20 mouse cellular contexts compared by ENCODE assay signal in the genomic region with DNA sequence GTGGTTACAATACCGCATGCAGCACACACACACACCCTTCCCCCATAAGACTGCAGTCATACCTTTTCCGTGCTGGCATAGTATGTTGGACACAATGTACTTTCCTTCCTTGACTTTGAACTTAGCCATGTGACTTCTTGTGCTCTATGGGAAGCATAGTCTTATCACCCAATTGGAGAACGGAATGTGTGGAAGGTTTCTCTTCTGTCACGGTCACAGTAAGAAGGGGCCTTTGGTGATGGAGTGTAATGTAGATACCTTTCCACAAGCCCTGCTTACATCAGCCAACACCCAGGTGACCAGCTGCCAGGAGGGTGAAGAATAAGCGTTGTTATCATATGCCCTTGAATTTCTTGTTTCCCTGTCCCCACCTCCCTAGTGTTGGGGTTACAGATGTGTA.
DNase-seq lines count a peak whose midpoint lies in the region; ATAC-seq and TF ChIP-seq lines count a peak whose summit lies in the region.
"Had no signal": no experiment of that assay in that cellular context is flagged by ENCODE, and none has a peak within 500 bp of the region (broad histone marks: within the 10 kb centered on the region; RNA-seq: fewer than 3 reads in every experiment).

No protein-coding gene starts in this region.

- H3K27ac ChIP-seq in heart, embryonic 13.5 days (replicated peaks): no peak overlapping the region
- peak overlapping the region; percentile 68 for H3K27ac ChIP-seq in heart, postnatal 0 days (ENCODE audit: low read depth)
- H3K27ac ChIP-seq in MEL (ENCODE audit: control insufficient read depth, low read depth, low read length): no peak overlapping the region
- no peak overlapping the region for H3K27ac ChIP-seq in left cerebral cortex, adult 2 months
- H3K27ac ChIP-seq: embryonic facial prominence, embryonic 13.5 days; forebrain, embryonic 12.5 days; hindbrain, embryonic 10.5 days; hindbrain, embryonic 14.5 days; kidney, postnatal 0 days had no signal

- peak; percentile 98 for TF ChIP-seq EP300 in heart, postnatal 0 days (IDR thresholded peaks at IDR 0.05; ENCODE audit: low read depth)
- no peak for TF ChIP-seq EP300 in MEL (IDR thresholded peaks at IDR 0.05; ENCODE audit: low read depth in 1 of 2, low read length in 2 of 2)

- peak in 1 of 2 experiments; percentile 55; a peak in 2 of 4 replicates for TF ChIP-seq POLR2A in MEL (IDR thresholded peaks at IDR 0.05; ENCODE audit: control insufficient read depth in 1 of 2, insufficient read depth in 1 of 2, low read depth in 1 of 2, low read length in 2 of 2, poor library complexity in 1 of 2)

- no peaks in the 10 kb centered on the region for H3K36me3 ChIP-seq in heart, embryonic 13.5 days
- H3K36me3 ChIP-seq in heart, postnatal 0 days (replicated peaks; ENCODE audit: control insufficient read depth, insufficient read depth, low read length): no peaks in the 10 kb centered on the region
- peaks cover 26 to 39% of the 10 kb centered on the region in 2 experiments for H3K36me3 ChIP-seq in MEL (ENCODE audit: control insufficient read depth in 1 of 2, insufficient read depth in 2 of 2, low read length in 2 of 2)
- H3K36me3 ChIP-seq: embryonic facial prominence, embryonic 13.5 days; forebrain, embryonic 12.5 days; hindbrain, embryonic 10.5 days had no signal

- no peak for TF ChIP-seq CTCF in heart, postnatal 0 days (IDR thresholded peaks at IDR 0.05; ENCODE audit: low read depth)
- TF ChIP-seq CTCF in MEL (IDR thresholded peaks at IDR 0.05 in 2 of 3, conservative IDR thresholded peaks at IDR 0.05 in 1 of 3; ENCODE audit: control insufficient read depth in 1 of 3, insufficient read depth in 1 of 3, low read depth in 2 of 3, low read length in 3 of 3, poor library complexity in 1 of 3, severe bottlenecking in 1 of 3): no peak
- no peak for TF ChIP-seq CTCF in left cerebral cortex, adult 2 months (IDR thresholded peaks at IDR 0.05)

- no peak for DNase-seq in heart, postnatal 10 days
- DNase-seq in heart, postnatal 0 days (ENCODE audit: low spot score): peak; percentile 93
- no peak for DNase-seq in heart, adult 8-10 months (ENCODE audit: low spot score)
- peak; percentile 42 for DNase-seq in MEL (ENCODE audit: low read depth, low spot score)
- DNase-seq in left cerebral cortex, adult 2 months (ENCODE audit: extremely low spot score in 1 of 2, low spot score in 2 of 2): no peak
- DNase-seq: adrenal gland, postnatal 14 days; cerebellum, adult 11-12 months; cerebellum, adult 9-10 months; cerebellum, postnatal 25 days; gastrocnemius, postnatal 10 days; kidney, adult 11 months; kidney, adult 9 months had no signal

- intact Hi-C loops in heart, postnatal 10 days (cut with DNase I): no loop called here
- intact Hi-C loops in left cerebral cortex, adult 2 months (cut with DNase I): no loop called here

- H3K27me3 ChIP-seq in heart, embryonic 13.5 days (replicated peaks): no peaks in the 10 kb centered on the region
- H3K27me3 ChIP-seq in heart, postnatal 0 days (ENCODE audit: control insufficient read depth, insufficient read depth, low read length): no peaks in the 10 kb centered on the region
- no peaks in the 10 kb centered on the region for H3K27me3 ChIP-seq in MEL (ENCODE audit: control insufficient read depth in 1 of 2, insufficient read depth in 2 of 2, low read length in 2 of 2)
- H3K27me3 ChIP-seq: embryonic facial prominence, embryonic 13.5 days; forebrain, embryonic 12.5 days had no signal

- peaks cover 8% of the 10 kb centered on the region for H3K79me2 ChIP-seq in MEL (ENCODE audit: control insufficient read depth, insufficient read depth, low read length, poor library complexity)

- H3K9me3 ChIP-seq in heart, embryonic 13.5 days: no peaks in the 10 kb centered on the region
- no peaks in the 10 kb centered on the region for H3K9me3 ChIP-seq in heart, postnatal 0 days (replicated peaks; ENCODE audit: control insufficient read depth, low read length)
- no peaks in the 10 kb centered on the region for H3K9me3 ChIP-seq in MEL (replicated peaks; ENCODE audit: insufficient read depth, low read length)
- H3K9me3 ChIP-seq: embryonic facial prominence, embryonic 13.5 days; forebrain, embryonic 12.5 days; G1E; hindbrain, embryonic 10.5 days had no signal

- H3K4me2 ChIP-seq in heart, embryonic 13.5 days: no peak overlapping the region
- no peak overlapping the region for H3K4me2 ChIP-seq in heart, postnatal 0 days (ENCODE audit: low read depth, low read length)
- H3K4me2 ChIP-seq: embryonic facial prominence, embryonic 13.5 days; forebrain, embryonic 12.5 days; hindbrain, embryonic 14.5 days had no signal

- peak; percentile 58 for ATAC-seq in heart, embryonic 13.5 days (ENCODE audit: extremely low read depth, insufficient number of reproducible peaks, low FRiP score, low TSS enrichment)
- ATAC-seq in heart, postnatal 0 days (ENCODE audit: insufficient read depth, low read depth): peak; percentile 98
- ATAC-seq: forebrain, embryonic 16.5 days had no signal

- H3K4me3 ChIP-seq in heart, embryonic 13.5 days: no peak overlapping the region
- H3K4me3 ChIP-seq in heart, postnatal 0 days (ENCODE audit: low read depth, low read length): no peak overlapping the region
- no peak overlapping the region for H3K4me3 ChIP-seq in MEL (ENCODE audit: control insufficient read depth in 1 of 2, insufficient read depth in 1 of 2, low read depth in 2 of 2, low read length in 2 of 2)
- no peak overlapping the region for H3K4me3 ChIP-seq in left cerebral cortex, adult 2 months
- H3K4me3 ChIP-seq: embryonic facial prominence, embryonic 13.5 days; forebrain, embryonic 12.5 days; hindbrain, embryonic 10.5 days had no signal

- peaks cover 24% of the 10 kb centered on the region for H3K4me1 ChIP-seq in heart, embryonic 13.5 days
- H3K4me1 ChIP-seq in heart, postnatal 0 days (ENCODE audit: control insufficient read depth, insufficient read depth): peaks cover 24% of the 10 kb centered on the region
- peaks cover 0 to 3% of the 10 kb centered on the region in 2 experiments; a peak in 1 of 4 replicates for H3K4me1 ChIP-seq in MEL (ENCODE audit: control insufficient read depth in 1 of 2, insufficient read depth in 2 of 2, low read length in 2 of 2)
- H3K4me1 ChIP-seq: embryonic facial prominence, embryonic 13.5 days; forebrain, embryonic 12.5 days had no signal

- WGBS in heart, embryonic 13.5 days: 46% methylated on average over 5 of the region's 5 CpGs
- WGBS in heart, postnatal 0 days: 33% methylated on average over 5 of the region's 5 CpGs

- TF ChIP-seq RAD21 in MEL (IDR thresholded peaks at IDR 0.05; ENCODE audit: low read depth, low read length): no peak

- no peak overlapping the region for H3K9ac ChIP-seq in heart, embryonic 13.5 days
- no peak overlapping the region for H3K9ac ChIP-seq in heart, postnatal 0 days (replicated peaks; ENCODE audit: low read depth, low read length)
- no peak overlapping the region for H3K9ac ChIP-seq in MEL (ENCODE audit: control insufficient read depth, low read depth, low read length, poor library complexity, severe bottlenecking)
- H3K9ac ChIP-seq: embryonic facial prominence, embryonic 13.5 days; forebrain, embryonic 12.5 days; hindbrain, embryonic 14.5 days had no signal

TF ChIP-seq in MEL, 35 proteins besides CTCF, POLR2A, EP300 and RAD21:
- TF ChIP-seq ZC3H11A (IDR thresholded peaks at IDR 0.05; ENCODE audit: low read depth, low read length) (0 out of 2 replicates have a peak, but pooled peaks have one; percentile 0), SIN3A (IDR thresholded peaks at IDR 0.05; ENCODE audit: low read length) (no peak), MXI1 (IDR thresholded peaks at IDR 0.05; ENCODE audit: low read depth, low read length) (no peak), TAL1 (IDR thresholded peaks at IDR 0.05; ENCODE audit: low read length) (no peak), POLR2AphosphoS2 (IDR thresholded peaks at IDR 0.05; ENCODE audit: low read length) (0 out of 2 replicates have a peak, but pooled peaks have one; percentile 71), ZMIZ1 (IDR thresholded peaks at IDR 0.05; ENCODE audit: low read depth, low read length) (peak; percentile 65; the same call in 1 of the 2 replicates), POLR2AphosphoS5 (IDR thresholded peaks at IDR 0.05; ENCODE audit: borderline replicate concordance, low read depth, low read length) (peak; percentile 63; the same call in 1 of the 2 replicates)

Comparison
In these comparisons a context has a peak if more than half of its experiments do, and no peak if none do; other contexts are left out.
1. DNase-seq: peak in heart, postnatal 0 days (single experiment) and MEL (single experiment); none in heart, postnatal 10 days (0 of 2), heart, adult 8-10 months (single experiment) and left cerebral cortex, adult 2 months (0 of 2).